Mouse (Mus musculus) MEL (cell line): ENCODE measurements around the gene Depdc5. TPM values are rescaled to one million over a fixed set of nuclear protein-coding genes. Genes with fewer than 3 reads are reported as not detected.

Experiments
- DNase-seq: peaks from one replicate; pipeline ENCODE4 v3.0.0; 2011; ENCODE audit warnings: low read depth, low spot score
- H3K27ac ChIP-seq: 2 replicates; pipeline ENCODE4 v1.5.1; 2012; ENCODE audit warnings: low read depth, mild to moderate bottlenecking, control low read depth, low read length, moderate library complexity; ENCODE audit not compliant: control insufficient read depth
- H3K27me3 ChIP-seq, 2 experiments: fragments of 150-350 bp in 1 of 2; sonication (generic) in 1 of 2; 2 replicates each; pipeline ENCODE4 v1.6.1; 2012; ENCODE audit warnings: low read length in 2 of 2, mild to moderate bottlenecking in 2 of 2, improper control_type of control experiment in 1 of 2, moderate library complexity in 1 of 2; ENCODE audit not compliant: insufficient read depth in 2 of 2, control insufficient read depth in 1 of 2
- H3K36me3 ChIP-seq, 2 experiments: 2 replicates each; pipeline ENCODE4 v1.6.1; 2012 to 2014; ENCODE audit warnings: low read length in 2 of 2, improper control_type of control experiment in 1 of 2, inconsistent platforms in 1 of 2, mild to moderate bottlenecking in 1 of 2; ENCODE audit not compliant: insufficient read depth in 2 of 2, control insufficient read depth in 1 of 2
- H3K4me1 ChIP-seq, 2 experiments: fragments of 150-350 bp in 1 of 2; sonication (generic) in 1 of 2; 2 replicates each; pipeline ENCODE4 v1.6.1; 2012; ENCODE audit warnings: low read length in 2 of 2, improper control_type of control experiment in 1 of 2, mild to moderate bottlenecking in 1 of 2; ENCODE audit not compliant: insufficient read depth in 2 of 2, control insufficient read depth in 1 of 2
- H3K4me3 ChIP-seq, 2 experiments: fragments of 150-350 bp in 1 of 2; sonication (generic) in 1 of 2; 2 replicates each; pipeline ENCODE4 v1.5.1; 2012; ENCODE audit warnings: low read depth in 2 of 2, low read length in 2 of 2, mild to moderate bottlenecking in 2 of 2, moderate library complexity in 2 of 2, control low read depth in 1 of 2, improper control_type of control experiment in 1 of 2; ENCODE audit not compliant: control insufficient read depth in 1 of 2, insufficient read depth in 1 of 2
- H3K79me2 ChIP-seq: 2 replicates; pipeline ENCODE4 v1.6.1; 2012; ENCODE audit warnings: mild to moderate bottlenecking, low read length, moderate library complexity; ENCODE audit not compliant: control insufficient read depth, poor library complexity, insufficient read depth
- H3K9ac ChIP-seq: 2 replicates; pipeline ENCODE4 v1.6.1; 2012; ENCODE audit warnings: low read depth, mild to moderate bottlenecking, control low read depth, low read length, moderate library complexity; ENCODE audit not compliant: control insufficient read depth, poor library complexity, severe bottlenecking
- H3K9me3 ChIP-seq: fragments of 150-350 bp; sonication (generic); replicated peaks from 2 replicates; pipeline ENCODE4 v1.6.1; 2012; ENCODE audit warnings: mild to moderate bottlenecking, low read length, improper control_type of control experiment, moderate library complexity; ENCODE audit not compliant: insufficient read depth
- BHLHE40 ChIP-seq: IDR thresholded peaks from 2 replicates; pipeline ENCODE4 v1.6.1; 2012; ENCODE audit warnings: low read depth, mild to moderate bottlenecking, inconsistent platforms, low read length, improper control_type of control experiment, borderline replicate concordance
- CHD1 ChIP-seq: IDR thresholded peaks from 2 replicates; pipeline ENCODE4 v1.6.1; 2012; ENCODE audit warnings: low read depth, mild to moderate bottlenecking, inconsistent platforms, low read length, improper control_type of control experiment
- CTCF ChIP-seq, 3 experiments: IDR thresholded peaks in 2 of 3; conservative IDR thresholded peaks in 1 of 3; 2 replicates each; pipeline ENCODE4 v1.5.1; 2011 to 2012; ENCODE audit warnings: low read length in 3 of 3, low read depth in 2 of 3, mild to moderate bottlenecking in 2 of 3, improper control_type of control experiment in 1 of 3, inconsistent platforms in 1 of 3, mixed read lengths in 1 of 3, moderate library complexity in 1 of 3; ENCODE audit not compliant: control insufficient read depth in 1 of 3, insufficient read depth in 1 of 3, poor library complexity in 1 of 3, severe bottlenecking in 1 of 3
- E2F4 ChIP-seq: IDR thresholded peaks from 2 replicates; pipeline ENCODE4 v1.6.1; 2011; ENCODE audit warnings: low read depth, low read length, improper control_type of control experiment, borderline replicate concordance
- ELF1 ChIP-seq: IDR thresholded peaks from 2 replicates; pipeline ENCODE4 v1.6.1; 2014; ENCODE audit warnings: low read depth, mild to moderate bottlenecking, inconsistent platforms, low read length, improper control_type of control experiment, moderate library complexity
- EP300 ChIP-seq, 2 experiments: IDR thresholded peaks; 2 replicates each; pipeline ENCODE4 v1.6.1; 2011; ENCODE audit warnings: improper control_type of control experiment in 2 of 2, low read length in 2 of 2, low read depth in 1 of 2, mild to moderate bottlenecking in 1 of 2
- ETS1 ChIP-seq: IDR thresholded peaks from 2 replicates; pipeline ENCODE4 v1.6.1; 2012; ENCODE audit warnings: low read depth, mild to moderate bottlenecking, inconsistent platforms, low read length, improper control_type of control experiment, moderate library complexity
- GATA1 ChIP-seq: IDR thresholded peaks from 2 replicates; pipeline ENCODE4 v1.6.1; 2011; ENCODE audit warnings: low read depth, low read length, improper control_type of control experiment
- HCFC1 ChIP-seq: IDR thresholded peaks from 2 replicates; pipeline ENCODE4 v1.6.1; 2012; ENCODE audit warnings: low read depth, mild to moderate bottlenecking, inconsistent platforms, low read length, improper control_type of control experiment, moderate library complexity
- JUND ChIP-seq: IDR thresholded peaks from 2 replicates; pipeline ENCODE4 v1.6.1; 2011; ENCODE audit warnings: low read depth, mild to moderate bottlenecking, improper control_type of control experiment, low read length
- KAT2A ChIP-seq: conservative IDR thresholded peaks from 2 replicates; pipeline ENCODE4 v1.6.1; 2012; ENCODE audit warnings: low read depth, low read length, improper control_type of control experiment, inconsistent platforms
- MAFK ChIP-seq: IDR thresholded peaks from 2 replicates; pipeline ENCODE4 v1.6.1; 2011; ENCODE audit warnings: low read depth, mild to moderate bottlenecking, low read length, improper control_type of control experiment, borderline replicate concordance
- MAX ChIP-seq: IDR thresholded peaks from 2 replicates; pipeline ENCODE4 v1.6.1; 2011; ENCODE audit warnings: low read length, improper control_type of control experiment
- MAZ ChIP-seq: IDR thresholded peaks from 2 replicates; pipeline ENCODE4 v1.6.1; 2012; ENCODE audit warnings: low read depth, mild to moderate bottlenecking, inconsistent platforms, low read length, improper control_type of control experiment
- MEF2A ChIP-seq: IDR thresholded peaks from 2 replicates; pipeline ENCODE4 v1.6.1; 2014; ENCODE audit warnings: low read depth, mild to moderate bottlenecking, inconsistent platforms, low read length, improper control_type of control experiment; ENCODE audit not compliant: poor library complexity, insufficient replicate concordance, severe bottlenecking; ENCODE audit errors: extremely low read depth
- MXI1 ChIP-seq: IDR thresholded peaks from 2 replicates; pipeline ENCODE4 v1.6.1; 2011; ENCODE audit warnings: mild to moderate bottlenecking, low read depth, low read length, improper control_type of control experiment
- MYB ChIP-seq: IDR thresholded peaks from 2 replicates; pipeline ENCODE4 v1.6.1; 2011; ENCODE audit warnings: mild to moderate bottlenecking, low read depth, low read length, improper control_type of control experiment
- NRF1 ChIP-seq: IDR thresholded peaks from 2 replicates; pipeline ENCODE4 v1.6.1; 2014; ENCODE audit warnings: low read depth, mild to moderate bottlenecking, inconsistent platforms, low read length, improper control_type of control experiment, moderate library complexity; ENCODE audit not compliant: poor library complexity, insufficient read depth, severe bottlenecking
- POLR2AphosphoS2 ChIP-seq: IDR thresholded peaks from 2 replicates; pipeline ENCODE4 v1.6.1; 2011; ENCODE audit warnings: low read length, improper control_type of control experiment
- RAD21 ChIP-seq: IDR thresholded peaks from 2 replicates; pipeline ENCODE4 v1.6.1; 2011; ENCODE audit warnings: mild to moderate bottlenecking, low read depth, low read length, improper control_type of control experiment
- SIN3A ChIP-seq: IDR thresholded peaks from 2 replicates; pipeline ENCODE4 v1.6.1; 2012; ENCODE audit warnings: low read length, improper control_type of control experiment, inconsistent platforms
- SMC3 ChIP-seq: IDR thresholded peaks from 2 replicates; pipeline ENCODE4 v1.6.1; 2011; ENCODE audit warnings: low read depth, low read length, improper control_type of control experiment
- TAL1 ChIP-seq: IDR thresholded peaks from 2 replicates; pipeline ENCODE4 v1.6.1; 2012; ENCODE audit warnings: mild to moderate bottlenecking, inconsistent platforms, low read length, moderate library complexity, mixed read lengths
- TBP ChIP-seq: IDR thresholded peaks from 2 replicates; pipeline ENCODE4 v1.8.0; 2011; ENCODE audit warnings: low read depth, low read length, improper control_type of control experiment
- TCF12 ChIP-seq: IDR thresholded peaks from 2 replicates; pipeline ENCODE4 v1.6.1; 2014; ENCODE audit warnings: low read depth, mild to moderate bottlenecking, inconsistent platforms, low read length, improper control_type of control experiment, moderate library complexity
- UBTF ChIP-seq: IDR thresholded peaks from 2 replicates; pipeline ENCODE4 v1.6.1; 2012; ENCODE audit warnings: low read depth, mild to moderate bottlenecking, inconsistent platforms, low read length, improper control_type of control experiment, moderate library complexity, borderline replicate concordance; ENCODE audit not compliant: insufficient read depth
- USF1 ChIP-seq: IDR thresholded peaks from 2 replicates; pipeline ENCODE4 v1.6.1; 2014; ENCODE audit warnings: low read depth, mild to moderate bottlenecking, inconsistent platforms, low read length, improper control_type of control experiment, moderate library complexity
- USF2 ChIP-seq, 2 experiments: IDR thresholded peaks; 2 replicates each; pipeline ENCODE4 v1.6.1; 2011 to 2012; ENCODE audit warnings: improper control_type of control experiment in 2 of 2, low read length in 2 of 2, borderline replicate concordance in 1 of 2, inconsistent platforms in 1 of 2, low read depth in 1 of 2, mild to moderate bottlenecking in 1 of 2; ENCODE audit not compliant: insufficient read depth in 1 of 2
- ZC3H11A ChIP-seq: IDR thresholded peaks from 2 replicates; pipeline ENCODE4 v1.6.1; 2012; ENCODE audit warnings: low read depth, mild to moderate bottlenecking, inconsistent platforms, low read length, improper control_type of control experiment
- ZMIZ1 ChIP-seq: IDR thresholded peaks from 2 replicates; pipeline ENCODE4 v1.6.1; 2012; ENCODE audit warnings: low read depth, mild to moderate bottlenecking, inconsistent platforms, low read length, improper control_type of control experiment, moderate library complexity
- ZNF384 ChIP-seq: IDR thresholded peaks from 2 replicates; pipeline ENCODE4 v1.6.1; 2012; ENCODE audit warnings: low read depth, mild to moderate bottlenecking, inconsistent platforms, low read length, improper control_type of control experiment
- polyA plus RNA-seq, 2 experiments: library from polyadenylated mRNA; stranded (reverse) in 1 of 2; unstranded in 1 of 2; fragments of >175 nt in 1 of 2; fragments of >200 nt in 1 of 2; gene quantifications; 2 replicates each; pipeline versions ENCODE4 v1.2.1 to v1.2.4; 2012; ENCODE audit warnings: low replicate concordance in 2 of 2, low read depth in 1 of 2; ENCODE audit not compliant: insufficient read length in 2 of 2, insufficient read depth in 1 of 2, missing spikeins in 1 of 2
- total RNA-seq: library from RNA; depleted of rRNA; stranded (reverse); fragments of 300-350 nt; gene quantifications from 2 replicates; pipeline ENCODE4 v1.2.3, GENCODE M21; 2012

Depdc5 gene
- total and polyA plus RNA-seq, 3 experiments: 20.3 to 23.9 TPM; not detected in 1

GRCm38 (mm10) chr5:33023337-33023736, 159.8 kb downstream of the Depdc5 start:
- DNase-seq: peak; percentile 54
- no peak overlapping the region for H3K9ac ChIP-seq
- peak in 1 of 2 experiments; percentile 26; a peak in 1 of 4 replicates for TF ChIP-seq EP300 (IDR thresholded peaks at IDR 0.05; ENCODE audit: low read depth in 1 of 2, low read length in 2 of 2)
- no peak for TF ChIP-seq USF2 (IDR thresholded peaks at IDR 0.05; ENCODE audit: borderline replicate concordance in 1 of 2, insufficient read depth in 1 of 2, low read depth in 1 of 2, low read length in 2 of 2)
- no peak for TF ChIP-seq ZNF384
- TF ChIP-seq SIN3A: peak; percentile 63
- no peak for TF ChIP-seq NRF1
- TF ChIP-seq TAL1: 0 out of 2 replicates have a peak, but pooled peaks have one; percentile 5
- peak; percentile 54 for TF ChIP-seq MXI1
- H3K27ac ChIP-seq: no peak overlapping the region
- peaks cover 27 to 46% of the 10 kb centered on the region in 2 experiments for H3K36me3 ChIP-seq
- peaks cover 50% of the 10 kb centered on the region for H3K79me2 ChIP-seq
- no peaks in the 10 kb centered on the region for H3K27me3 ChIP-seq
- H3K4me1 ChIP-seq: peaks cover 31 to 34% of the 10 kb centered on the region in 2 experiments
- no peaks in the 10 kb centered on the region for H3K9me3 ChIP-seq
- no peak overlapping the region for H3K4me3 ChIP-seq

DNA sequence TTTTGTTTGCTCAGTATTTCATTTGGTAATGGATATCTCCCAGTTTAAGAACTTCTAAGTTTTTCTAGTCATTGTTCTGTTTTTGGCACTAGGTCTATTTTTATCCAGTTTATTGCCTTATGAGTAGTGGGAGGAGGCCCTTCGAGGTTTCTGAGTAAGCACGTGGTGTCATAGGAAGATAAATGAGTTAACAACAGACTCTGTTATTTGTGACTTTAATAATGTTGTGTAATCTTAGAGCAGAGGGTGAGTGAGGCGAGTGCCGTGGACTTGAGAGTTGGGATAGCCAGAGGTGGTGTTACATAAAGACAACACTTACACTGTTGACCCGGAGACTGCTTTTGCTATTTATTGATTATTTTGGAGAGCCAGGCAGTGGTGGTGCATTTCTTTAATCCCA, 161.0 kb downstream of the Depdc5 start:
- Histone ChIP-seq H3K27me3 (no peaks in the 10 kb centered on the region), H3K4me3 (no peak overlapping the region), H3K79me2 (peaks cover 42% of the 10 kb centered on the region), H3K9me3 (no peaks in the 10 kb centered on the region), H3K27ac (no peak overlapping the region), H3K4me1 (peaks cover 31 to 34% of the 10 kb centered on the region in 2 experiments), H3K9ac (no peak overlapping the region), H3K36me3 (peaks cover 27 to 46% of the 10 kb centered on the region in 2 experiments)
- peak; percentile 55 for DNase-seq
- no peak for TF ChIP-seq KAT2A
- TF ChIP-seq CHD1: no peak
- no peak for TF ChIP-seq CTCF (IDR thresholded peaks at IDR 0.05 in 2 of 3, conservative IDR thresholded peaks at IDR 0.05 in 1 of 3; ENCODE audit: control insufficient read depth in 1 of 3, insufficient read depth in 1 of 3, low read depth in 2 of 3, low read length in 3 of 3, poor library complexity in 1 of 3, severe bottlenecking in 1 of 3)
- TF ChIP-seq MAFK: no peak
- no peak for TF ChIP-seq BHLHE40
- peak; percentile 67 for TF ChIP-seq ETS1
- TF ChIP-seq ELF1: no peak
- TF ChIP-seq SIN3A: peak; percentile 68; the same call in 1 of the 2 replicates
- no peak for TF ChIP-seq TBP
- no peak for TF ChIP-seq HCFC1
- TF ChIP-seq ZNF384: no peak
- TF ChIP-seq USF1: peak; percentile 73
- TF ChIP-seq GATA1: no peak
- TF ChIP-seq E2F4: no peak
- TF ChIP-seq ZMIZ1: no peak
- peak; percentile 97 for TF ChIP-seq MEF2A
- no peak for TF ChIP-seq EP300 (IDR thresholded peaks at IDR 0.05; ENCODE audit: low read depth in 1 of 2, low read length in 2 of 2)
- TF ChIP-seq JUND: no peak
- TF ChIP-seq MAX: peak; percentile 92
- TF ChIP-seq SMC3: no peak
- TF ChIP-seq MAZ: no peak
- no peak for TF ChIP-seq ZC3H11A
- TF ChIP-seq MXI1: peak; percentile 79; the same call in 1 of the 2 replicates
- TF ChIP-seq POLR2AphosphoS2: no peak
- no peak for TF ChIP-seq UBTF
- TF ChIP-seq RAD21: no peak
- TF ChIP-seq MYB: no peak
- TF ChIP-seq TCF12: no peak
